In the genomic region with DNA sequence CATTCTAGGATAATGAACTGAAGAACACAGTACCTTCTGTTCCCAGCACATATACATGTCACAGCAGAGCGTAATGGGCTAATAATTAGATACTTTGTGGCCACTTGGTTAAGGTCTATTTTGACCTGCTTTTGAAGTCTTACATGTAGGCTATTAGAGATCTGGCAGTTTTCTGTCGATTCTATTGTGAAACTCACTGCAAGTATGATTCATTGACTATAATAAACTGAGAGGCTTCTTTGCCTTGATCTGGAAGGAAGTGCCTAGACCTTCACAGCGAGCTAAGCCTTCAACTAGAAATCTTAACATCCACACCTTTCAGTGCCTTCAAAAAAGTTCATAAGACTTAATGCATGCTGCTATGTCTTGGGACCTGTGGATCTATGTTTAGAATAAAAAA, we compare ENCODE assay signal across 15 mouse cellular contexts.
"Had no signal": no experiment of that assay in that cellular context is flagged by ENCODE, and none has a peak within 500 bp of the region (broad histone marks: within the 10 kb centered on the region; RNA-seq: fewer than 3 reads in every experiment).

No protein-coding gene starts in this region.

- DNase-seq: lung, adult 18-20 months; lung, postnatal 10 days; lung, postnatal 4 days; right cerebral cortex, postnatal 14 days; thymus, adult 2 months; thymus, postnatal 36 days had no signal

- H3K4me1 ChIP-seq: liver, embryonic 12.5 days; lung, embryonic 15.5 days; midbrain, embryonic 10.5 days; midbrain, embryonic 13.5 days; neural tube, embryonic 12.5 days; stomach, embryonic 15.5 days had no signal

- H3K4me3 ChIP-seq: liver, embryonic 12.5 days; lung, embryonic 15.5 days; midbrain, embryonic 10.5 days; midbrain, embryonic 13.5 days; neural tube, embryonic 12.5 days; stomach, embryonic 15.5 days had no signal

- H3K27me3 ChIP-seq: liver, embryonic 12.5 days; lung, embryonic 15.5 days; midbrain, embryonic 13.5 days; neural tube, embryonic 12.5 days; stomach, embryonic 15.5 days had no signal

- H3K9ac ChIP-seq: liver, embryonic 12.5 days; liver, embryonic 14.5 days; lung, embryonic 15.5 days; midbrain, embryonic 13.5 days; neural tube, embryonic 12.5 days; stomach, embryonic 15.5 days had no signal

- H3K4me2 ChIP-seq: liver, embryonic 12.5 days; lung, embryonic 15.5 days; midbrain, embryonic 13.5 days; neural tube, embryonic 12.5 days; stomach, embryonic 15.5 days had no signal

- H3K36me3 ChIP-seq: liver, embryonic 12.5 days; lung, embryonic 15.5 days; midbrain, embryonic 10.5 days; midbrain, embryonic 13.5 days; neural tube, embryonic 12.5 days; stomach, embryonic 15.5 days had no signal

- ATAC-seq: liver, embryonic 12.5 days; midbrain, embryonic 13.5 days; midbrain, embryonic 16.5 days had no signal

- H3K9me3 ChIP-seq: liver, embryonic 12.5 days; lung, embryonic 15.5 days; midbrain, embryonic 10.5 days; midbrain, embryonic 13.5 days; neural tube, embryonic 12.5 days; stomach, embryonic 15.5 days had no signal

- H3K27ac ChIP-seq: liver, embryonic 12.5 days; liver, embryonic 14.5 days; lung, embryonic 15.5 days; midbrain, embryonic 10.5 days; midbrain, embryonic 13.5 days; neural tube, embryonic 12.5 days; stomach, embryonic 15.5 days; stomach, postnatal 0 days had no signal
